Mouse (Mus musculus) kidney, postnatal 36 days (tissue): ENCODE measurements around the gene Nfkbil1.
A peak's percentile ranks its signal among the peaks of the same experiment; 100 is the strongest.

Source experiments
- DNase-seq, 2 experiments: peaks; one replicate each; pipeline ENCODE4 v3.0.0; 2021 to 2022; ENCODE audit warnings: mixed read lengths in 2 of 2

Nfkbil1 gene

GRCm38 (mm10) chr17:35235614-35236389 lies at the start of gene Nfkbil1:
Gene Nfkbil1, minus strand, starts transcription at chr17:35235792.
- peak; percentile 92 to 95 for DNase-seq

- DNase-seq, result no peak
These were observed 44.7 kb upstream of the Nfkbil1 start for GRCm38 (mm10) chr17:35280276-35280675.

DNA sequence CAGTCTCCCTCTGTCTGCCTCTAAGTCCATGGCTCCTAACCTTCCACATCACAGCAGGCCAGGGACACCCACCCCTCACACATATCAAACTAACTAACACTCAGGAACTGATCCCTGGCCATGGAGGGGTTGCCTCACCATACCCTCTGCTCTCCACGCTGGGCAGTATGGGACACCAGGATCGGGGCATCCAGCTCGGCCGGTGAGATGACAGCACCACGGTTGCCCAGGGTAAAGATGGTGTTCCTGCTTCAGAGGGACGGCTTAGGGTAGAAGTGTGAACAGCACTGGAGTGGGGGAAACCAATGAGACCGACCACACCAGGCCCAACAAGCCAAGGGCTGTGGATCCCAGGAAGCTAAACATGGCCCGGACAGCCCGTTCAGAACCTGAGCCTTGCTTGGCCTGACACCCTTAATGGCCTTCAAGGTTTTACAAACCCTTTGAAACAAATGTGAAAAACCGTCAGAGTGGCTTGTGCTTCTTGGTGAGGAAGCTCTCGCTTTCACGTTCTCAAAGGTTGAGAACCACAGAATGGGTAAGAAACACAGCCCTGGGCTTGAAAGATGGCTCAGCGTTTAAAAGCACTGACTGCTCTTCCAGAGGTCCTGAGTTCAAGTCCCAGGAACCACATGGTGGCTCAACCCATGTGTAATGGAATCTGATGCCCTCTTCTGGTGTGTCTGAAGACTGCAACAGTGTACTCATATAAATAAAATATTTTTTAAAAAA lies 43.5 kb upstream of the Nfkbil1 start:
- no peak for DNase-seq

DNA sequence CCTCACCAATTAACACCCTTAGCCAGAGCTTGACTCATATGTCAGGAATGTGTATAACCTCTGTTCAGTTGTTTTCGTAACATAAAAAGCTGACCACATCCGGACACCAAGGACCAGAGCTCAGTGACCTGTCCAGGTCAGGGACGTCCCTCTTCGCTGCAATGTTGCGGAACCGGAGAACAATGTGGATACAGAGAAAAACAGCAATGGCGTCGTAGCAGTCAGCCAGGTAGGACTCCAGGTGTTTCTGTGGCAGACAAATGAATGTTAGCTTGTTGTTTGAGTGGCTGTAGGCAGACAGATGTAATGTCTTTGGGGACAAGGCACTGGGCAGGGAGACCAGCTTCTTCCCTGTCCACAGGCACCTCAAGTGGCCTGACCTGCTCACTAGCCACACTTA lies 42.5 kb upstream of the Nfkbil1 start:
- no peak for DNase-seq

GRCm38 (mm10) chr17:35276304-35276864 lies 40.8 kb upstream of the Nfkbil1 start:
- DNase-seq, result no peak

DNA sequence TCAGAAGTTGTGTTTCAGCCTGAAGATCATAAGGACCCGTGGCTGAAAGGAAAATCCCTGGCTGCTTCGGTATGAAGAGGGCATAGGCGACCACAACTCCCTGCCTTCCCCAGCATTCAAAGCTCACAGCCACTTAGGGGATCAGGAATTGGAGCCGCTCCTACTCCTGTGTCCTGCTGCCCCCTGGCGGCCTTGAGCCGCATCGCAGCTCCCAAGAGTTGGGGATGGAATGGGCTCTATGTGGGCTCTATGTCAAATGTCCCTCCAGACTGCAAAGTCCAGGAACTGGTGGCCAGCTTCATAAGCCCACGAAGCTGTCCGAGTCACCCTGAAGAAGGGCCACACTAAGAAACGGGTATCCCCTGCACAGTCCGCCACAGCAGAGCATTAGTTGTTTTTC lies 39.2 kb upstream of the Nfkbil1 start:
- peak; percentile 83 to 97 for DNase-seq

GRCm38 (mm10) chr17:35272249-35272648 lies 36.7 kb upstream of the Nfkbil1 start:
- no peak for DNase-seq

GRCm38 (mm10) chr17:35269653-35270347 lies 34.2 kb upstream of the Nfkbil1 start:
- peak in 1 of 2 experiments; percentile 75 for DNase-seq

DNA sequence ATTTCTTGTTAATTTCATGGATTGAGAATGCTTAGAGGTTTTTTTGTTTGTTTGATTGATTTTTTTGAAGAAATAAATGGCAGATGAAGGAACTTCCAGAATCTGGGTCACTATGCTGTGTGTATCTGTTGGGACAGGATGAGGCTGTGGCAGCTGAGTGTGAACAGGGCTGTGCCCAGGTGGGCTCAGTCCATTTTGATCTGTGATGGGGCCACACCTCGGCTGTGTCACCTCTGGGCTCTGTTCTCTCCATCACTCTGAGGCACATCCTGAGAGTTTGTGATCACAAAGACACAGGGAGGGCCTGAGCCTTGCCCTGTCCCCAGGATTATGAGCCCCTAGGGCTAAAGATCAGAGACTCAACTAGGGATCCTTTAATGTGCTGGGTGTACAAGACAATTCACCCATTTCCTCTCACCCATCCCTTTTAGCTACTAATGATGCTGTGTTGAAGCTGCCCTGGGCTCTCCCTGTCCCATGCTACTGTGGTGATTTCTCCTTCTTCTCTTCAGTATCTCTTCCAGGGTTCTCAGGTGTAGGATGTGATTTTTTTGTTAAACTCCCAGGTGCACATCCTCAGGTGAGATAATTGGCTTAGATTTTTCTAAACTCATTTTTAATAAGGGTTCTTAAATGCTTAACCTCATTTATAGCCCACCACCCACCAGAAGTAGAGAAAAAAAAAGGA lies 32.0 kb upstream of the Nfkbil1 start:
- DNase-seq, result no peak

DNA sequence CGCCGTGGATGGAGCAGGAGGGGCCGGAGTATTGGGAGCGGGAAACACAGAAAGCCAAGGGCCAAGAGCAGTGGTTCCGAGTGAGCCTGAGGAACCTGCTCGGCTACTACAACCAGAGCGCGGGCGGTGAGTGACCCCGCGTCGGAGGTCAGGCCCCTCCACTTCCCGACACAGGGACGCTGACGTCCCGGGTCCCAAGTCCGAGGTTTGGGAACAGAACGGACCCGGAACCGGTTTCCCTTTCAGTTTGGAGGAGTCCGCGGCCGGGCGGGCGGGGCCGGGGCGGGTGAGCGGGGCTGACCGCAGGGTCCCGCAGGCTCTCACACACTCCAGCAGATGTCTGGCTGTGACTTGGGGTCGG lies 27.9 kb upstream of the Nfkbil1 start:
- DNase-seq, result peak; percentile 52 to 72

GRCm38 (mm10) chr17:35262664-35263522 lies 27.3 kb upstream of the Nfkbil1 start, which contains the start of gene H2-D1:
Gene H2-D1, plus strand, starts transcription at chr17:35262730.
- DNase-seq, result peak; percentile 98 to 100

DNA sequence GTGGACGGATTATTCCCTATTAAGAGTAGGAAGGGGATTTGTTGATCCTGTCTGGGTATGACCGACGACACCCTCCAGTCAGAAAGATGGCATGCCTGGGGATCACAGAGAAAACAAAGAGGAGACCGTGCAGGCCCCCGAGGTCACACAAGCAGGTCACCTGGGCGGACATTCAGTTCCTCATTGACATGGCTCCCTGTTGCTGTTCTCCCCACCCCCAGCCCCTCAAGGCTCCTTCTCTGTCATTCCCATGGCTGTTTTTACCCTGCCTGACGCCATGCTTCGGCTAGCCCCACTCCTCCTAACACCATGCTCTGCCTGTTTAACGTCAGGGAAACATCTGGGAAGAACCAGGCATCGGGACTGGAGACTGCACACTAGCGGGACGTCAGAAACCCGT lies 26.1 kb upstream of the Nfkbil1 start:
- DNase-seq, result no peak

GRCm38 (mm10) chr17:35259621-35260020 lies 24.0 kb upstream of the Nfkbil1 start:
- no peak for DNase-seq

- DNase-seq, result peak; percentile 68 to 74
These were observed 23.2 kb upstream of the Nfkbil1 start for GRCm38 (mm10) chr17:35258492-35259478.

DNA sequence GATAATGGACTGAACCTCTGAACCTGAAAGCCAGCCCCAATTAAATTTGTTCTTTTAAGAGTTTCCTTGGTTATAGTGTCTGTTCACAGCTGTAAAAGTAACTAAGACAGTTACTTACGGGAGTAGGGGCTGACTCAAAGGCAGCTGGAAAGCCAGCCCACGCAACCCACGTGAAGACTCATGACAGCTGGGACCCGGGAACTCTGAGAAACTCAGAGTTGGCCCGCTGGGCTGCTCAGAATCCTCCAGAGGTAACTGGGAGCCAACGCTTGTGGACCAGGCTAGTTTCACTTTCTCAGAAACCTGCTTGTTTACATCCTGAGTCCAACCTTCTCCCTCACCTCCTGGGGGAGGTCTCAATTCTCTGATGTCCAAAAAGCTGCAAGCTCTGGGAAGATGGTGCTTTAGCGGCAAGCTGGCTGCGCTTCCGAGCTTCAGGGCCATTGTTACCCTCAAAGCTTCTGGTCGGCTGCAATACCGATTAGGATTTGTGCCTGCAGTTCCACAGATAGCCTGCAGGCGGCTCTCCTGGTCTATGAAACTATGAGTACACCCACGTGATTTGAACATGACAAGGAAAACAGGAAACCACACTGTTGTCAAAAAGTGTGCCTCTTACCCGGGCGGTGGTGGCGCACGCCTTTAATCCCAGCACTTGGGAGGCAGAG lies 22.4 kb upstream of the Nfkbil1 start:
- peak; percentile 97 to 99 for DNase-seq

DNA sequence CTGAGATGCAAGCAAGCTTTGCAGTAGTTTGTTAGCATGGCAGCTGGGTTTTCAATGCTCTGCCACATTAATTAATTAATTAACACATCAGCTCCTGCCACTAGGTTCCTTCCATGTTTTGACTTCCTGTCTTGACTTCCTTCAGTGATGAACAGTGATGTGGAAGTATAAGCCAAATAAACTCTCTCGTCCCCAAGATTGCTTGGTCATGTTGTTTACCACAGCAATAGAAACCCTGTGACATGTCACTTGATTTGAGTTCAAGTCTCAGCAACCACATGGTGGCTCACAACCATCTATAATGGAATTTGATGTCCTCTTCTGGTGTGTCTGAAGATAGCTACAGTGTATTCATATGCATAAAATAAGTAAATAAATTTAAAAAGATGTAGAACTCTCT lies 21.8 kb upstream of the Nfkbil1 start:
- DNase-seq, result no peak

- DNase-seq, result no peak
These were observed 20.1 kb upstream of the Nfkbil1 start for GRCm38 (mm10) chr17:35255704-35256103.

- no peak for DNase-seq
These were observed 19.7 kb upstream of the Nfkbil1 start for GRCm38 (mm10) chr17:35255301-35255700.

DNA sequence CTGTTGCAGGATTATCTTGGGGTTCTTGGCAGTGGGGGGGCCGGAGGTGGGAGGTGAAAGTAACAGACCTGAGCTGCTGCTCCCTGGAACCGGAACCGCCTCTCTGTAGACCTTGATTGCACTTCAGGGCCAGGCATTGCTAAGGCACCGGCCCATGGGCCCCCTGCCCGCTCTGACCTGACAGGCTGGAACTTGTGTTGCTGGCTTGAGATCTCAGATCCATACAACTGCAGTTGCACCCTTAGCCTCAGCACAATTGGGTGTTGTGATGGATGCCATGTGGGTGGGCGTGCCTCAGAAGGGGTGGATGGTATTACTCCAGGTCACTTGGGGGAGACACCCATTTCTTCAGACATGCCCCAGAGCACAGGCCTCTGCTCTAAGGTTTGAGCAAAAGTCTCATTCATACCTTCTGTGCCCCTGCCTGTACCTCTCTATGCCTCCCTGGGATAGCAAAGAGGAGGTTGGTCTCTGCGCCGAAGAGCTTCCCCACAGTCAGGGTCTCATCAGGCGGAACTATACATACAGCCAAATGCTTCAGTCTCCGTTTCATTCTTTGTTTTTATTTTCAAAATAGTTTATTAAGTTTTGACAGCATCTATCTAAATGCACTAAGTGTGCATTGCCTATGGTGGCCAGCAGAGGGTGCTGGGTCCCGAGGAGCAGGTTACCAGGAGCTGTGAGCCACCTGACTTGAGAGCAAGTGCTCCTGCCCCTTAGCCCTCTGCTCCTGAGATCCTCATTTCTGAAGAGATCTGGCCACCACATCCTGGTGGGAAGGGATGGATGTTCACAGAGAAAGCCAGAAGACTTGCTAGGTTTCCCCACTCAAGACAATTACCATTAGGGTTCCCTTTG lies 18.9 kb upstream of the Nfkbil1 start:
- DNase-seq, result peak; percentile 71 to 87
